Mouse (Mus musculus): ENCODE measurements at regions not wholly inside any gene's neighbourhood (a gene's known extent, or its start where the extent isn't known, plus 50 kb on each side); places are given as distances from the start of the nearest gene placed in this dataset.

- no peak for DNase-seq (ENCODE audit: low spot score)
These were observed 291.5 kb upstream of the Sall1 start for GRCm38 (mm10) chr8:89335416-89335815.

GRCm38 (mm10) chr8:89325751-89326351 lies 281.9 kb upstream of the Sall1 start:
- DNase-seq (ENCODE audit: low spot score), result no peak

- no peak for DNase-seq (ENCODE audit: low spot score)
These were observed 281.3 kb upstream of the Sall1 start for GRCm38 (mm10) chr8:89325248-89325645.

GRCm38 (mm10) chr8:89324462-89325247 lies 280.7 kb upstream of the Sall1 start:
- no peak for DNase-seq (ENCODE audit: low spot score)

- DNase-seq (ENCODE audit: low spot score), result no peak
These were observed 273.7 kb upstream of the Sall1 start for GRCm38 (mm10) chr8:89317514-89318289.

- no peak for DNase-seq (ENCODE audit: low spot score)
These were observed 272.7 kb upstream of the Sall1 start for GRCm38 (mm10) chr8:89316566-89317175.

- no peak for DNase-seq (ENCODE audit: low spot score)
These were observed 270.9 kb upstream of the Sall1 start for GRCm38 (mm10) chr8:89314907-89315306.

GRCm38 (mm10) chr8:89310696-89311214 lies 266.8 kb upstream of the Sall1 start:
- DNase-seq (ENCODE audit: low spot score), result no peak

GRCm38 (mm10) chr8:89309591-89309990 lies 265.6 kb upstream of the Sall1 start:
- no peak for DNase-seq (ENCODE audit: low spot score)

- no peak for DNase-seq (ENCODE audit: low spot score)
These were observed 265.0 kb upstream of the Sall1 start for GRCm38 (mm10) chr8:89308950-89309349.

- DNase-seq (ENCODE audit: low spot score), result no peak
These were observed 264.6 kb upstream of the Sall1 start for GRCm38 (mm10) chr8:89308532-89308931.

GRCm38 (mm10) chr8:89307601-89308000 lies 263.6 kb upstream of the Sall1 start:
- no peak for DNase-seq (ENCODE audit: low spot score)

- no peak for DNase-seq (ENCODE audit: low spot score)
These were observed 263.1 kb upstream of the Sall1 start for GRCm38 (mm10) chr8:89307085-89307484.

GRCm38 (mm10) chr8:89304116-89304515 lies 260.2 kb upstream of the Sall1 start:
- no peak for DNase-seq (ENCODE audit: low spot score)

- DNase-seq (ENCODE audit: low spot score), result no peak
These were observed 259.4 kb upstream of the Sall1 start for GRCm38 (mm10) chr8:89303326-89303725.

GRCm38 (mm10) chr8:89299637-89300036 lies 255.7 kb upstream of the Sall1 start:
- no peak for DNase-seq (ENCODE audit: low spot score)

GRCm38 (mm10) chr8:89295686-89296085 lies 251.7 kb upstream of the Sall1 start:
- DNase-seq (ENCODE audit: low spot score), result no peak

GRCm38 (mm10) chr8:89289017-89289416 lies 245.1 kb upstream of the Sall1 start:
- no peak for DNase-seq (ENCODE audit: low spot score)

GRCm38 (mm10) chr8:89284871-89285564 lies 241.1 kb upstream of the Sall1 start:
- DNase-seq (ENCODE audit: low spot score), result no peak

- DNase-seq (ENCODE audit: low spot score), result no peak
These were observed 239.4 kb upstream of the Sall1 start for GRCm38 (mm10) chr8:89283105-89284096.
